Comparison of ENCODE assay signal across 15 mouse cellular contexts in genomic region chr3:153313583-153313982, GRCm38 (mm10).
DNase-seq lines count a peak whose midpoint lies in the region; ATAC-seq and TF ChIP-seq lines count a peak whose summit lies in the region.
"Had no signal": no experiment of that assay in that cellular context is flagged by ENCODE, and none has a peak within 500 bp of the region (broad histone marks: within the 10 kb centered on the region; RNA-seq: fewer than 3 reads in every experiment).

No protein-coding gene starts in this region.

- peak; percentile 68 for DNase-seq in R1 (ENCODE audit: low read depth, low spot score)
- DNase-seq in liver, postnatal 0 days: peak; percentile 31
- DNase-seq in ovary, adult 18-20 months (ENCODE audit: low spot score): no peak
- DNase-seq in urinary bladder, postnatal 14 days (ENCODE audit: low spot score): no peak
- DNase-seq in kidney, adult 2 months: no peak
- DNase-seq: gastrocnemius, postnatal 10 days; kidney, adult 18-20 months; kidney, postnatal 36 days; layer of hippocampus, adult 9-11 months had no signal

- no peak for TF ChIP-seq POLR2A in kidney, adult 2 months (IDR thresholded peaks at IDR 0.05; ENCODE audit: low read depth, low read length)

- TF ChIP-seq CTCF in liver, postnatal 0 days (IDR thresholded peaks at IDR 0.05; ENCODE audit: low read depth): no peak
- TF ChIP-seq CTCF in kidney, adult 2 months (conservative IDR thresholded peaks at IDR 0.05; ENCODE audit: insufficient read depth, insufficient read length, low read depth, low read length): no peak

- H3K36me3 ChIP-seq in neural tube, embryonic 13.5 days: no peaks in the 10 kb centered on the region
- H3K36me3 ChIP-seq in neural tube, embryonic 15.5 days: no peaks in the 10 kb centered on the region
- H3K36me3 ChIP-seq in liver, postnatal 0 days (replicated peaks; ENCODE audit: insufficient read depth, low read length): no peaks in the 10 kb centered on the region
- H3K36me3 ChIP-seq in kidney, adult 2 months (ENCODE audit: control insufficient read depth, insufficient read depth, low read length): no peaks in the 10 kb centered on the region
- H3K36me3 ChIP-seq: liver, embryonic 15.5 days; midbrain, embryonic 12.5 days had no signal

- TF ChIP-seq EP300 in liver, postnatal 0 days (IDR thresholded peaks at IDR 0.05; ENCODE audit: low read depth): no peak

- no peaks in the 10 kb centered on the region for H3K4me1 ChIP-seq in neural tube, embryonic 13.5 days (replicated peaks)
- H3K4me1 ChIP-seq in neural tube, embryonic 15.5 days: no peaks in the 10 kb centered on the region
- H3K4me1 ChIP-seq in liver, postnatal 0 days (ENCODE audit: insufficient read depth): no peaks in the 10 kb centered on the region
- no peaks in the 10 kb centered on the region for H3K4me1 ChIP-seq in kidney, adult 2 months (ENCODE audit: control insufficient read depth, insufficient read depth, low read length)
- H3K4me1 ChIP-seq: liver, embryonic 15.5 days; midbrain, embryonic 12.5 days had no signal

- no peaks in the 10 kb centered on the region for H3K9me3 ChIP-seq in neural tube, embryonic 13.5 days
- H3K9me3 ChIP-seq in neural tube, embryonic 15.5 days (replicated peaks): no peaks in the 10 kb centered on the region
- no peaks in the 10 kb centered on the region for H3K9me3 ChIP-seq in liver, postnatal 0 days (ENCODE audit: low read length)
- H3K9me3 ChIP-seq: liver, embryonic 15.5 days; midbrain, embryonic 12.5 days had no signal

- 0 out of 2 replicates have a peak, but pooled peaks have one; percentile 47 for ATAC-seq in neural tube, embryonic 13.5 days (ENCODE audit: low read depth)
- no peak for ATAC-seq in neural tube, embryonic 15.5 days (ENCODE audit: low FRiP score)
- ATAC-seq in liver, postnatal 0 days: peak; percentile 41; the same call in 1 of the 2 replicates
- ATAC-seq: hindbrain, embryonic 16.5 days had no signal

- 90% methylated on average over 8 of the region's 9 CpGs for WGBS in neural tube, embryonic 13.5 days
- 85% methylated on average over 9 of the region's 9 CpGs for WGBS in neural tube, embryonic 15.5 days
- WGBS in liver, postnatal 0 days (ENCODE audit: insufficient replicate concordance): 49% methylated on average over 9 of the region's 9 CpGs
- WGBS in kidney, adult 2 months: 75% methylated on average over 9 of the region's 9 CpGs

- no peak overlapping the region for H3K27ac ChIP-seq in neural tube, embryonic 13.5 days (replicated peaks)
- no peak overlapping the region for H3K27ac ChIP-seq in neural tube, embryonic 15.5 days (replicated peaks)
- no peak overlapping the region for H3K27ac ChIP-seq in liver, postnatal 0 days (ENCODE audit: low read depth)
- no peak overlapping the region for H3K27ac ChIP-seq in kidney, adult 2 months (ENCODE audit: insufficient read depth, low read depth, low read length)
- H3K27ac ChIP-seq: liver, embryonic 15.5 days; midbrain, embryonic 12.5 days had no signal

- H3K4me2 ChIP-seq in neural tube, embryonic 13.5 days: no peak overlapping the region
- no peak overlapping the region for H3K4me2 ChIP-seq in neural tube, embryonic 15.5 days
- H3K4me2 ChIP-seq in liver, postnatal 0 days (ENCODE audit: low read depth, low read length): no peak overlapping the region
- H3K4me2 ChIP-seq: heart, embryonic 11.5 days; liver, embryonic 15.5 days; midbrain, embryonic 12.5 days had no signal

- no peak overlapping the region for H3K4me3 ChIP-seq in neural tube, embryonic 13.5 days
- H3K4me3 ChIP-seq in neural tube, embryonic 15.5 days (replicated peaks): no peak overlapping the region
- no peak overlapping the region for H3K4me3 ChIP-seq in liver, postnatal 0 days (ENCODE audit: low read depth, low read length)
- no peak overlapping the region for H3K4me3 ChIP-seq in kidney, adult 2 months (ENCODE audit: insufficient read depth, low read depth, low read length)
- H3K4me3 ChIP-seq: liver, embryonic 15.5 days; midbrain, embryonic 12.5 days had no signal

- H3K27me3 ChIP-seq in neural tube, embryonic 13.5 days: no peaks in the 10 kb centered on the region
- no peaks in the 10 kb centered on the region for H3K27me3 ChIP-seq in neural tube, embryonic 15.5 days (replicated peaks)
- no peaks in the 10 kb centered on the region for H3K27me3 ChIP-seq in liver, postnatal 0 days (ENCODE audit: insufficient read depth, low read length)
- H3K27me3 ChIP-seq in kidney, adult 2 months (replicated peaks; ENCODE audit: control insufficient read depth, insufficient read depth, low read length): no peaks in the 10 kb centered on the region
- H3K27me3 ChIP-seq: liver, embryonic 15.5 days; midbrain, embryonic 12.5 days had no signal

- H3K9ac ChIP-seq in neural tube, embryonic 13.5 days: no peak overlapping the region
- no peak overlapping the region for H3K9ac ChIP-seq in neural tube, embryonic 15.5 days (replicated peaks)
- no peak overlapping the region for H3K9ac ChIP-seq in liver, postnatal 0 days (replicated peaks)
- H3K9ac ChIP-seq: liver, embryonic 15.5 days; midbrain, embryonic 12.5 days had no signal

Comparison
In these comparisons a context has a peak if more than half of its experiments do, and no peak if none do; other contexts are left out.
1. DNase-seq: peak in R1 (single experiment) and liver, postnatal 0 days (single experiment); none in ovary, adult 18-20 months (single experiment), urinary bladder, postnatal 14 days (single experiment) and kidney, adult 2 months (single experiment).